Mouse (Mus musculus) splenic B cell, adult 2 months (primary cell): ENCODE measurements around the gene Usp27x.

Experiments
- DNase-seq: peaks from one replicate; pipeline ENCODE4 v3.0.0-alpha.2; 2011; ENCODE audit warnings: low read depth, low spot score
- H3K27me3 ChIP-seq: 2 replicates; pipeline ENCODE4 v1.6.1; 2012; ENCODE audit warnings: mild to moderate bottlenecking, low read length, moderate library complexity, mixed read lengths; ENCODE audit not compliant: control insufficient read depth, poor library complexity, insufficient read depth, severe bottlenecking
- H3K36me3 ChIP-seq: 2 replicates; pipeline ENCODE4 v1.6.1; 2012; ENCODE audit warnings: mild to moderate bottlenecking, low read length, moderate library complexity, mixed read lengths; ENCODE audit not compliant: control insufficient read depth, poor library complexity, insufficient read depth, severe bottlenecking

The Usp27x gene

DNA sequence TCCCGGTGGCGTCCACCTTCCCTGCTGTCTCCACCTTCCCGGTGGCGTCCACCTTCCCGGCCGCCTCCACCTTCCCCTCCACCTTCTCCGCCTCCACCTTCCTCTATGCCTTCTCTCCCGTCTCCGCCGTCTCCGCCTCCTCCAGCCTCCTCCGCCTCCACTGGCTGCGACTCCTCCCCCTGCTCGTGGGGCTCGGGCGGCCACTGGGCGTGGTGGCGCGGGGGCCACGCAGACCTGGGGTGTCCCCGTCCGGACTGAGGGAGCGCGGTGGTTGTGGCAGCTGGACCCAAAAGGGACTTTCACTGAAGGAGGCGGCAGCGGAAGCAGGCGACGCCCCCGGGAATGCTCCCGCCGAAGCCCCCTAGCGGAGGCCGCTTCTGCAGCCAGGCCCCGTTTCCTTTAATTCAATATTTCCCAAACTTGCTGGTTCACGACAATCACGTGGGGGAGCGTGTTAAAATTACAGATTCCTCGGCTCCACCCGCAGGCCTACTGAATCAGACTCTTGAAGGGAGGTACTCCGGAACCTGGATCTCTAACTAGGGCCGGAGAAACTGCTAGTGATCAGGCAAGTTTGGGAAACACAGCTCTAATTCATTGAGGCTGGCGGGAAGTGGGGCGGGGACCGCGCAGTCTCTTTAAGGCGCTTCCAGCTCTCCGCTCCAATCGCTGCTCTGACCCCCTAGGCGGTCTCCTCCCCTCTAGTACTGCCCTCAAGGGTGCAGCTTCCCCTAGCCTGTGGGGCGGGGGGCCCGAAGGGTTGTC is at the start of gene Usp27x:
Gene Usp27x (minus strand): TSS at position 115 of the 765 bp plus-strand sequence.
- H3K27me3 ChIP-seq: no peaks in the 10 kb centered on the region
- DNase-seq: peak; percentile 58
- no peaks in the 10 kb centered on the region for H3K36me3 ChIP-seq

DNA sequence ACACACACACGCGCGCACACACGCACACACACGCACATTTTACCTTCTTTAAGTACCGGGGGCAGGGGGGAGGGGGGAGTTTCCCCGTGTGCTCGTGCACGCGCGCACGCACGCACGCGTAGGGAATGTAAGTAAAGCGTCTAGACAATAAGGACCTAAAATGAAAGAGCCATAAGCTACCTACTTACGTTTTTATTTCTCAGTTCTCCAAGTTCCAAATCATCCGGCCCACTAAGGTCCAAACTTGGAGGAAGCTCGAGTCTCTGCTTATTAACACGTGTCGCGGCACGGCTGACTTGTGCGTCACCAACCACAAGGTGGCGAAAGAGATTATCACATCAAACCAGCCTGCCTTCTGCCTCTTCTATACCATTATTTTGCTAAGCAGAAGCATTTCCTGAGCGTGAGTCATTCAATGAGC is 47.1 kb upstream of the Usp27x start:
- peak; percentile 84 for DNase-seq

DNA sequence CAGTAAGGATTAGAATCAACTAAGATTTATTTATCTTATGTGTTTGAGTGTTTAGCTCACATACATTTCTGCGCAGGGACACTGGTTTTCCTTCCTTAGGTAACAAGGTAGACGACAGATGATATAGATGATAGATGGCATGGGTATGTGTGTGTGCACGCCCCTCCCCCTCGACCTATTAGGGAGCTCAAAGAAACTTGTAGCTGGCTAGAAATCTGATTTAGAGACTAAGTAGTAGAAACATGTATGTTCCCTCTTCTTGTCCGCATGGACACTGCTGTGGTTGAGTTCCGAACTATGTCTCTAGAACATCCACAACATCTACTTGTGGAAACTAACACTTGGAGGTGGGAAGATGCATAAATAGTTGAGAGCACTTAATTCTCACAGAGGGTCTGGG is 46.5 kb upstream of the Usp27x start:
- Histone ChIP-seq H3K27me3 (no peaks in the 10 kb centered on the region), H3K36me3 (no peaks in the 10 kb centered on the region)
- DNase-seq: no peak

More for the DNA sequence above, 47.1 kb upstream of the Usp27x start:
- H3K36me3 ChIP-seq: no peaks in the 10 kb centered on the region
- H3K27me3 ChIP-seq: no peaks in the 10 kb centered on the region

DNA sequence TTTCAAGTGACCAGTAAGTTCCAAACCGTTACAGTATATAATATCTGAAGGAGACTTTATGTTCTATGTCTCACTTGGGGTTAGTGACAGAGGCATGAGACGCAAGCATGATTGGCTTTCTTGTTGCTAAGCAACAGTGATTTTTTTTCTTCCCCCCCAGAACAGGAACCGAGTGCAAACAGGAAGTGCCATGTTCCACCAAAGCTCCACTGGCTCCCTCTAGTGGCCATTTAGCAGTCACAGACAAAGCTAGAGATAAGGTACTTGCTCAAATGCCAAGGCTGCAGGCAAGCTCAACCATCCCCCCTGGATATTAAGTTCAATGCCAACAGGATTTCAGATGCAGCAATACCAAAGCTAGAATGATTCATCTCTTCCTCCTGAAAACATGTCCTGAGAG is 45.4 kb upstream of the Usp27x start:
- Histone ChIP-seq H3K27me3 (no peaks in the 10 kb centered on the region), H3K36me3 (no peaks in the 10 kb centered on the region)
- DNase-seq: peak; percentile 95

DNA sequence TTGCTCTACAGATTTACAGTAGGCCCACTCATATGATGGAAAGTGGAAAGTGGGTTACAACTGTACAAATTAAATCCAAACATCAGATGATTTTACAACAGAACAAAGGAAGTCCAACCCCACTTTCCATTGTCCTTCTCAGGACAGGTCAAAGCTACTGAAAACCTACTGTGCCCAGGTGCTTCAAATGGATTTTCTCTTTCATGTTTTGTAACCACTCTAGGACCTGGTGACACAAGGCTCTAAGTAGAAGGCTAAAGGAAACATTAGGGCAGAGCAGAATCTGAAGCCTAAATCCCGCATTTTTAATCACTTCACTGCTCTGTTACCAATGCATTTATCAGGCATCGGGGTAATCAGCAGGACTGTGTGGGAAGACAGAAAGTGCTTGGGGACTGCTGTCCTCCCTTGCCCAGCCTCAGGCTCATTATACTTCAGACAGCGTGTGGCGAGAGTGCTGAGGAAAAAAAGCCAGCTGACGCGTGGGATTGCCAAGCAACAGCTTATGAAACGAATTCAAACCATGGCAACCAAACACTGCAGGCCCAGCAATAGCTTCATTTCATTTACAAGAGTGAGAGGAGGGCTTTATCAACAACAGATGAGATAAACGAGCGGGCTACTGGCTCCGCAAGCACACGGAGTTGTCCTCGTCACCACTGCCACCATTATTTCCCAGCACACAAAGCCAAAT is 40.7 kb upstream of the Usp27x start:
- Histone ChIP-seq H3K27me3 (no peaks in the 10 kb centered on the region), H3K36me3 (no peaks in the 10 kb centered on the region)
- no peak for DNase-seq

DNA sequence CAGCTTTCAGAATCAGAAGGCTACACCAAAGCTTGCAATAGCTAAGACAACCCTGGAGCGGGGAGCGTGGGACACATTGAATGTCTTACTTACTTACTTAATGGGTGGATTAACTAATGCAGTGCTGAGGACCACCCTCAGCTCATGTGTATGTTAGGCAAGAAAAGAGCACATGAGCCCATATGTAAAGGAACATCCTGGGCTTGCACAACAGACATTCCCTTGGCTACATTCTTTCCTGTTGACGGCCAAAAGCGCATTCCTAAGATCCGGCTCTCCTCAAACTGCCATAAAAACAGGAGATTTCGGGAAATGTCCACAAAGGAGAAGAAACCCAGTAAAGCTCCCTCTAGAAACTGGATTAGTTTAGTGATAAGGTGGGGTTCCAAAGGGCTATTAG is 39.7 kb upstream of the Usp27x start:
- Histone ChIP-seq H3K36me3 (no peaks in the 10 kb centered on the region), H3K27me3 (no peaks in the 10 kb centered on the region)
- no peak for DNase-seq

DNA sequence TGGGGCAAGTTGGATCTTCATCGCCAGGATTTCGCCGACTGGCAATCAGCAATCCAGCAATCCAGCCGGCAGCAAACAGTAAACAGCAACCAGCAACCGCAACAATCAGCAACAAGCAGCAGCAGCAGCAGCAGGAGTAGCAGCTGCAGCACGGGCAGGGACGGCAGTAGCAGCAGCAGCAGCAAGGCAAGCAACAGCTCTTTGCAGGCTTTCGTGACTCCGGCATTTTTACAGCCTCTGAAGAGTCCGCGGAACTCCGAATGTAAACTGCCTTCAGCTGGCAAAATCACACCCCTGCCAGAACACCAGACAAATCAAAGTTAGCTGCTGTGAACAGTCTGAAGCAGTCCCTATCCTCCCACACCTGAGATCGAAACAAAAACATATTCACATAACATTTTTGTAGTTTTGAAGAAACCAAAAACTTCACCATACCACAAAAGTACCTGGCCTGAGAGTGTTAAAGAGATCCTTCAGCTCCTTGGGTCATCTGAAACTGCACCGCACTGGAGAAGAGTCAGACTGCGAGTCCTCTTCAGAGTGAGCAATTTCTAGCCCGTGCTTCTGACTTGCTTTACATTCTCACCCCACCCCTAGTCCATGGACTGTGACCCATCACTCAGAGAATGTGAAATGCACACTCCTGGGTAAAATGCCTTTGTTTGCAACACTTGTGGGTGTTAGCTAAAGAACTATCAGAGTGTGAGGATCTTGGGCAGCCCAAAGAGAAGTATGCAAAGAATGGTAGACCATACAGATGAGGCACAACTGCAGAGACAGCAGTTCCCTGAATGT is 36.8 kb upstream of the Usp27x start:
- H3K36me3 ChIP-seq: no peaks in the 10 kb centered on the region
- no peak for DNase-seq
- H3K27me3 ChIP-seq: no peaks in the 10 kb centered on the region

DNA sequence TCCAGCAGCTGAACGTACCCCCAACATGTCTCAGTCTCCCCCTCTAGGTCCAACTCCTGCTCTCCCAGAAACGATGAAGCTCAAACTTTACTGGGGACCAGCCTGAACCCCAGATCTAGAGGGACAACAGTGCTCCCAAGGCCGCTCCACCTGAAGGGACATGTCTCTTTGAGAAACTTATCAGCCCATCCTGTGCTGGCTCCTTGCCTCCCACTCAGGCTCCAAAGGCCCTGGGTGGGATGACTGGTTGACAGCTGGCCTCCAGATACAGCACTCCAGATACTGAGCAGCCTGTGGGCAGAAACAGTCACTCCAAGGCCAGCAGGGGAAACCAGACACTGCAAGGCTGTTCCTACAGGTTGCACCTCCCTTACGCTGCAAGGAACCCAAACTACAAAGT is 956 bp upstream of the Usp27x start:
- H3K36me3 ChIP-seq: no peaks in the 10 kb centered on the region
- no peak for DNase-seq
- H3K27me3 ChIP-seq: no peaks in the 10 kb centered on the region

DNA sequence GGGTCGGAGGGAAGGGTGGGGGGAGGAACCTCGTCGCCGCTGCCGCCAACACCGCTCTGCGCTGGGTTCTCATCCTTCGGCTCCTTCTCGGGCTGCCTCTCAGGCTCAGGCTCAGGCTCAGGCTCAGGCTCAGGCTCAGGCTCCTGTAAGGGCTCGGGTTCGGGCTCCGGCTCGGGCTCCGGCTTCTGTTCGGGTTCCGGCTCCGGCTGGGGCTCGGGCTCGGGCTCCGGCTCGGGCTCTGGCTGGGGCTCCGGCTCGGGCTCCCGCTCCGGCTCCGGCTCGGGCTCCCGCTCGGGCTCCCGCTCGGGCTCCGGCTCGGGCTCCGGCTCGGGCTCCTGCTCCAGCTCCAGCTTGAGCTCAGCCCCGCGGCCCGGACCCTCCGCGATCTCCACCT is 311 bp downstream of the Usp27x start:
- no peaks in the 10 kb centered on the region for H3K36me3 ChIP-seq
- no peak for DNase-seq
- H3K27me3 ChIP-seq: no peaks in the 10 kb centered on the region

DNA sequence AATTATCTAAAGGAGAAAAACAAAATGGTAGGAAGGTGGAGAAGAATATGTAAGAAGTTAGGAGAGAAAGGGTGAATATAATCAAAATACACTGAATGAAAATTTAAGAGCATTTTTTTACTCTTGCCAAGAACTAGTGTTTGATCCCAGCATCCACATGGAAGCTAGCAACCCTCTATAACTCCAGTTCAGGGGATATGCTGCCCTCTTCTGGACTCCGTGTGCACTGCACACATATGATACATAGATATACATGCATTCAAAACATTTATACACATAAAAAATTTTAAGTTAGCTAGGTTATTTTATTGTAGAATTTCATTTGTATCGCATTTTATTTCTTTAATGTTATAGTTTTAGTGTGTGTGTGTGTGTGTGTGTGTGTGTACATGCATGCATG is 50.2 kb downstream of the Usp27x start:
- no peaks in the 10 kb centered on the region for H3K36me3 ChIP-seq
- DNase-seq: peak; percentile 47
- H3K27me3 ChIP-seq: no peaks in the 10 kb centered on the region

DNA sequence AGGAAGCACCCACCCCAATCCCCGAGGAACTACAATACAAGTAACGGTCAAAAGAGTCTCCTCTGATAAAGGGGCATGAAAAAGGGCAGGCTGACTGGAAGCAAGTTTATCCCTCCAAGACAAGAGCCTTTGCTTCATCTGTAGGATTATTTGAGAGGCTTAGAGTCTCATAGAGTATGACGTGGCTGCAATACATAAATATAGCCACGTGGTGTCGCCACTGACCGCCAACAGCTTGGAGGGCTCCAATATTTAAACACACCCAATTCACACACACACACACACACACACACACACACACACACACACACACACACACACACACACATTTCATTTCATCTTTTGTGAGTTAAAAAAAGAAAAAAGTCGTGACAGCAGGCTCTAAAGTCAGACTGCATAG is 53.3 kb downstream of the Usp27x start:
- no peaks in the 10 kb centered on the region for H3K36me3 ChIP-seq
- H3K27me3 ChIP-seq: no peaks in the 10 kb centered on the region
- DNase-seq: peak; percentile 78
